Mouse (Mus musculus): ENCODE data around the gene Ccr4.

The Ccr4 gene

GRCm38 (mm10) chr9:114504816-114505215, at the start of gene Ccr4:
Gene Ccr4 (minus strand): TSS chr9:114504916.
- DNase-seq (ENCODE audit: low read depth): no peak

- no peak for DNase-seq (ENCODE audit: low read depth)
Measured at GRCm38 (mm10) chr9:114553828-114554227, 49.1 kb upstream of the Ccr4 start.

- DNase-seq (ENCODE audit: low read depth): no peak
Measured at GRCm38 (mm10) chr9:114550033-114550432, 45.3 kb upstream of the Ccr4 start.

- no peak for DNase-seq (ENCODE audit: low read depth)
Measured at GRCm38 (mm10) chr9:114549117-114549516, 44.4 kb upstream of the Ccr4 start.

- DNase-seq (ENCODE audit: low read depth): no peak
Measured at GRCm38 (mm10) chr9:114548496-114548895, 43.8 kb upstream of the Ccr4 start.

GRCm38 (mm10) chr9:114547643-114548077, 42.9 kb upstream of the Ccr4 start:
- DNase-seq (ENCODE audit: low read depth): no peak

- DNase-seq (ENCODE audit: low read depth): no peak
Measured at GRCm38 (mm10) chr9:114546765-114547164, 42.0 kb upstream of the Ccr4 start.

- no peak for DNase-seq (ENCODE audit: low read depth)
Measured at GRCm38 (mm10) chr9:114544754-114545393, 40.2 kb upstream of the Ccr4 start.

- DNase-seq (ENCODE audit: low read depth): no peak
Measured at GRCm38 (mm10) chr9:114543882-114544753, 39.4 kb upstream of the Ccr4 start.

- no peak for DNase-seq (ENCODE audit: low read depth)
Measured at GRCm38 (mm10) chr9:114541279-114541741, 36.6 kb upstream of the Ccr4 start.

GRCm38 (mm10) chr9:114538996-114539563, 34.4 kb upstream of the Ccr4 start:
- no peak for DNase-seq (ENCODE audit: low read depth)

- DNase-seq (ENCODE audit: low read depth): no peak
Measured at GRCm38 (mm10) chr9:114536628-114537027, 31.9 kb upstream of the Ccr4 start.

- DNase-seq (ENCODE audit: low read depth): no peak
Measured at GRCm38 (mm10) chr9:114534747-114535517, 30.2 kb upstream of the Ccr4 start.

GRCm38 (mm10) chr9:114533848-114534247, 29.1 kb upstream of the Ccr4 start:
- no peak for DNase-seq (ENCODE audit: low read depth)

GRCm38 (mm10) chr9:114531276-114531675, 26.6 kb upstream of the Ccr4 start:
- no peak for DNase-seq (ENCODE audit: low read depth)

- no peak for DNase-seq (ENCODE audit: low read depth)
Measured at GRCm38 (mm10) chr9:114528680-114529048, 23.9 kb upstream of the Ccr4 start.

- DNase-seq (ENCODE audit: low read depth): no peak
Measured at GRCm38 (mm10) chr9:114527992-114528679, 23.4 kb upstream of the Ccr4 start.

- peak; percentile 14 for DNase-seq (ENCODE audit: low read depth)
Measured at GRCm38 (mm10) chr9:114527085-114527484, 22.4 kb upstream of the Ccr4 start.

GRCm38 (mm10) chr9:114526581-114526980, 21.9 kb upstream of the Ccr4 start:
- DNase-seq (ENCODE audit: low read depth): no peak

GRCm38 (mm10) chr9:114525891-114526290, 21.2 kb upstream of the Ccr4 start:
- no peak for DNase-seq (ENCODE audit: low read depth)

- no peak for DNase-seq (ENCODE audit: low read depth)
Measured at GRCm38 (mm10) chr9:114525073-114525633, 20.4 kb upstream of the Ccr4 start.
